Mouse (Mus musculus): ENCODE results near the gene Dzip1.

Gene Dzip1

GRCm38 (mm10) chr14:118869712-118870111, 55.5 kb downstream of the Dzip1 start:
- no peak for DNase-seq (ENCODE audit: low spot score)

GRCm38 (mm10) chr14:118868102-118868724, 57.0 kb downstream of the Dzip1 start:
- DNase-seq (ENCODE audit: low spot score): no peak

DNA sequence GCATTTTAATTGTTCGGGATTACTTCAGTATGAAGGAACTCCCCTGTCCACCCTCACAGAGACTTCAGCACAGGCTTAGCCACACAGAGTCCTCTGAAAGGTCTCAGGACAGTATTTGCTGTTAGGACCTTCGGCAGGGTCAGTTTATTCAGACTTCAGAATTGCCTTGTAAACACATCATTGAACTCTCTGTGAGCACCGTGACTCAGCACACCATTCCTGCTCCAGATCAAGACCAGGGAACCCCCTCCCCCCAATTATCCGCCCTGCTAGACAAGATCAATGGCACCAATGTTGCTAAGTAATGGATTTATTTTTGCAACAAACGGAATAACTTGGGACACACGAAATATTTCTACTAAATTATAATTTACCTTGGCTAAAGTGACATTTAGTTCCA, 57.9 kb downstream of the Dzip1 start:
- no peak for DNase-seq (ENCODE audit: low spot score)

DNA sequence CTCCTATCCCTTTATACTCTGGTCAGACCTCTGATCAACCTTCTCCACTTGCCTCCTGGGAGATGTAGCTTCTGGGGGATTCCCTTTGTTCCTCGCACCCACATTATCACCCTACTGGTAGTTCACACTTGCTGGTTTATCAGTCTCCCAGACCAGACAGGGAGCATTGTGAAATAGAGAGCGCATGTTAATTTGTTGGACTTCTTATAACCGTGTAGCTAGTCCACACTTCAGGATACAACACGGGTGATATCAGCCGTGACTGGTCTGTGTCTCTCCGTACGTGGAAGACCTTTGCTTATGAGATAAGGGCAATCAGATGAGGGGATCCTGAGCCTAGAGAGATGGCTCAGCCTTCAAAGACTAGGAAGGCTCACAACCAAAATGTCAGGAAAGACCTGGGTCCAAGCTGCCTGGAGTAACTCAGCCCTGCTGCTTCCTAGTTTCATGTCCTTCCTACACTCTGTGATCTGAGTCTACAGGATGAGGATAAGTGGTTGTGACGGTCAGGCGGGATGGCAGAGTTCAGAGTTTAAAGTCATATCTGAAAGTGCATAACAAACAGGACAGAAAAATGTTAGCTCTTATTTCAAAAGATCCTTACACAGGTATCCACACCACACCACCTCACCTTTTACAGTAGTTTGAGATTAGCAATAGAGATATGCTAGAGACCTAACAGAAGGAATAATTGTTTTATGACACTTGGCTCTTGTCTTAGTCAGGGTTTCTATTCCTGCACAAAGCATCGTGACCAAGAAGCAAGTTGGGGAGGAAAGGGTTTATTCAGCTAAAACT, 59.0 kb downstream of the Dzip1 start:
- no peak for DNase-seq (ENCODE audit: low spot score)

DNA sequence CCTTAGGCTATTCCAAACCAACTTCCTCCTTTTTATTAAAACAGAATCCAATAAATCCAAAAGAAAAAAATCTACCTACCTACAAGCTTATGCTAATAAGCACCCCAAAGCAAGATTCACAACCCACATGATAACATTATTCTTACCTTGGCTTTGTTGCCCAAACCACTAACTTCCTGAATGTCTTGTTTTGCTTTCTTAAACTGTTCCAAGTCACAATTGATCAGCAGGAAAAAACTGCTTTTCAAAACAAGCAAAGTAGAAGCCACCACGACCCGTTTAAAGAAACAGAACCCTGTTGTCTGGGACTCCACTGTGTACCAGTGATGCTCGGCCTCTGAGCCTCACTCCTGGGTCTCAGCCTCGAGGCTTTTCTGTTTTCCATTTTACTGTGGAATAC, 60.4 kb downstream of the Dzip1 start:
- no peak for DNase-seq (ENCODE audit: low spot score)

DNA sequence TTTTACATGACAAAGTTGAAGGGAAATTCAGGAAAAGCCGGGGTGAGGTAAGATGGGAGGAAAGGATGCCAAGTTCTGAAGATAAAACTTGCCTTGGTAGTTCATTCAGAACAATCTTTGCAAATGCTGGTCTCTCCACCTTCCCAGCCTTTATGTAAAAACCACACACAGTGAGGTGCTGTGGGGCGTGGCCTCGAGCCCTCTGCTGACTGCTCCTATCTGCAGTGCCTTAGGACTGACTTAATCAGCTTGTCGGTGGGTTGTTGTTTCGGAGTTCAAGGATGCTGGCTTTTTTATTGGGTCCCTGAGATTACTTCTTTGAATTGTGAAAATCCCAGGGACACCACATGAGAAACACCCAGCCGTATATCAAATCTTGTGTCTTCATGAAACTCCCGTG, 63.0 kb downstream of the Dzip1 start:
- DNase-seq (ENCODE audit: low spot score): no peak

DNA sequence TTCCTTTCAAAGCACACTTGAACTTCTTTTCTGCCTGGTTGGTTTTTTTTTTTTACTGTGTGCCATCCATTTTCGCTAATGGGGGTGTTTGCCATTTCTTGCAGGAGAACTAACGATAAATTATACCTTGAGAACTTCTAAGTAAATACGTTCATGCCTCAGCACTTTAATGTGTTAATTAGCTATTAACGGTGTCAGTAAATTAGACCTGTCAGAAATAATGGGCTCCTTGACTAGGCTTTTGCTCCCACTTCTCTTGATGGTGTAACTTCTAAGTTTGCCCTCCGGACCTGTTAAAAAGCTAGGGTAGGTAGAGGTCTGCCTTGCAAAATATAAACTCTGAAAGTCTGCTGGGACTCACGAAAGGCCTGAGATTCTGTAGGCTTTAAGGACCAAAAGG, 66.9 kb downstream of the Dzip1 start:
- no peak for DNase-seq (ENCODE audit: low spot score)

GRCm38 (mm10) chr14:118856563-118856962, 68.7 kb downstream of the Dzip1 start:
- DNase-seq (ENCODE audit: low spot score): no peak

DNA sequence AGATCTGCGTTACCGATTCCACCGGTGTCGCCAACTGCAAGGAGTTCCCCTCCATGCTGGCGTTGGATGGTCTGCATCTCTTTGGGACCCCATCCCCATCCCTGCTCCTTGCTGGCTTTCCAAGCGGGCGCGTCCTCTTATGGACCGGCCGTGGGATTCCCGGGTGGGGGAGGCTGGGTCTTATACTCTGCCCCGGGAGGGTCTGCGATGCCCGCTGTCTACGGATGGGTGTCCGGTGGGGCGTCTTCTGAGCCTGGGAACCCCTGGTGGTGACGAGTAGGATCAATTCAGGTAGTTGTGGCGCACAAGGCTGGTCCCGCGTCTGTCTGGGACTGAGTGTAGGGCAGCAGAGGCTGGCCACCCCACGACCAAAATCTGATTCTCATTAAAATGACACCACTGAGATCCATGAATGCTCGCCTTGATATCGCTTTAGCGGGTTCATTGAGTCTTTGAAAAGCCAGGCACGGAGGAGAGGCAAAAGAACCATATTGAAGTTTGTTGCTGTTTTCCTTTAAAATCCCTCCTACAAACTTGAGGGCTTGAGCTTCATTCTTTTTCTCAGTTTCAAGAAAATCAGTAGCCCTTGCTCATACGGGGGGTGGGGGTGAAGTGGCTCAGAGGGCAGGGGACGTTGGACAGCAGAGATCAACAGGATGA, 70.0 kb downstream of the Dzip1 start:
- DNase-seq (ENCODE audit: low spot score): no peak

GRCm38 (mm10) chr14:118854371-118855114, 70.7 kb downstream of the Dzip1 start:
- DNase-seq (ENCODE audit: low spot score): peak; percentile 49

- DNase-seq (ENCODE audit: low spot score): no peak
Measured at GRCm38 (mm10) chr14:118851496-118852107, 73.7 kb downstream of the Dzip1 start.

DNA sequence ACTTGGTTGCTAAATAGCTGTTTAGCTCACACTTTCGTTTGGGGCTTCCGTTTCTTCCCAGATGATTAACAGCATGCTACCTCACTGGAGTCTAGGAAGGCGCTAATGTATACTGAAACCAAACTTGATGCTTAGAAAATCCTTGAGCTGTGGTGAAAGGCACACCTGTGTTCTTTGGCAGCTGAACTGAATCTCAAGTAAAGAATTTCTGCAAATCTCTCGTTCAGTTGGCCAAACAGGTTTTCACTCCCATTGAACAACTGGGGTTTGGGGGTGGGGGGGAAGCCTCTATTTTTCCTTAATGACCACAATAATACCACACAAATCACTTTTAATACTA, 74.6 kb downstream of the Dzip1 start:
- DNase-seq (ENCODE audit: low spot score): no peak

DNA sequence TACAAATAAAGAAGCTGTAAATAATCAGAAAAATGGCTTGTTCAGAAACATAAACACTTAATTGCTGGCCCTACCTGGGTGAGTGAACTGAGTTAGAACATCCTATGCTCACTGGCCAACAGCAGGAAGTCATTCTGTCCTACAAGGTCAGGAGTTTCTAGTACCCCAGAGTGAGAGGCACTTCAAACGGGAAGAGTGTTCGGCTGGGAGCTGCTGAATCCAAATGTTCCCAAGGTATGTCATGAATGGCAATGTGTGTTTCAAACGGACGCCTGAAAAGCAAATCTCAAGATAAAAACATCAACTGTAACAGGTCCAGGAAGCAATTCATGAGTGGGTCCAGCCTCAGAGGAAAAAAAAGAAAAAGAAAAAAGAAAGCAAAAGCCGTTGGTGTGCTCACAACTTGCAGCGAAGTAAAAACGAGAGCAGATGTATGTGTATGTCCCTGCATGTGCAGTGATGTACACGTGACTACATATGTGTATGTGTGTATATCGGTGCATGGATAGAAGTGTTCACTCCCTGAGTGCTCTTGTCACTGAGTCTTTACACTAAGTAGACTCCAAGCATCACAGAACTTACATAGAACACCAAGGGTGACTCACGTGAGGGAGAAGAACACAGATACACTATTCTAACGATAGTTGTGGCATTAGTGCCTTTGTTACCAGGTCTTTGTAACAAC, 75.1 kb downstream of the Dzip1 start:
- DNase-seq (ENCODE audit: low spot score): peak; percentile 53

DNA sequence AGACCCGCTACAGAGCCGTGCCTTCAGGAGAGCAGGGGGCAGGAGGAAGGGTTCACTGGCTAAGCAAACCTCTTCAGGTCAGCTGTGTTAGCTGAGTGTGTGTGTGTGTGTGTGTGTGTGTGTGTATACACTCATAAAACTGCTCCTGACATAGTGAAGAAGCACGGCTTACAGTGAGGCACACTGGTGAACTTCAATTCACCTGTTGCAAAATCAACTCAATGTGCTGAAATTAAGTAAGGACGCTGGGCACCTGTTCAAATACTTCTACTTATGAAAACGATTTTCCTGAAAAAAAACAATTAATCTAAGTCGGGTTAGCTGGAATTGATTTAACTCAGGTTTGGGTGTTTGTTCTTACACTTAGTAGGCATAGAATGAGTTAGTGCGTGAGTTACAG, 77.1 kb downstream of the Dzip1 start:
- peak; percentile 62 for DNase-seq (ENCODE audit: low spot score)

GRCm38 (mm10) chr14:118846834-118847233, 78.4 kb downstream of the Dzip1 start:
- DNase-seq (ENCODE audit: low spot score): no peak

GRCm38 (mm10) chr14:118842353-118842752, 82.9 kb downstream of the Dzip1 start:
- DNase-seq (ENCODE audit: low spot score): no peak

DNA sequence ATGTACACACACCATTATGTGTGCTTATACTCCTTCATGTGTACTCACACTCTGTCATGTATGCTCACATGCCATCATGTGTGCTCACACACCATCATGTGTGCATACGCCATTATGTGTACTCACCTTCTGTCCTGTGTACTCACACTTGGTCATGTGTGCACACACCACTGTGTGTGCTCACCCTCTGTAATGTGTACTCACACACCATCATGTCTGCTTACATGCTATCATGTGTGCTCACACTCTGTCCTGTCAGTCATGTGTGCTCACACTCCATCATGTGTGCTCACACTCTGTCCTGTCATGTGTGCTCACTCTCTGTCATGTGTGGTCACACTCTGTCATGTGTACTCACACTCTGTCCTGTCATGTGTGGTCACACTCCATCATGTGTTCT, 85.2 kb downstream of the Dzip1 start:
- no peak for DNase-seq (ENCODE audit: low spot score)

- no peak for DNase-seq (ENCODE audit: low spot score)
Measured at GRCm38 (mm10) chr14:118839416-118839815, 85.8 kb downstream of the Dzip1 start.

DNA sequence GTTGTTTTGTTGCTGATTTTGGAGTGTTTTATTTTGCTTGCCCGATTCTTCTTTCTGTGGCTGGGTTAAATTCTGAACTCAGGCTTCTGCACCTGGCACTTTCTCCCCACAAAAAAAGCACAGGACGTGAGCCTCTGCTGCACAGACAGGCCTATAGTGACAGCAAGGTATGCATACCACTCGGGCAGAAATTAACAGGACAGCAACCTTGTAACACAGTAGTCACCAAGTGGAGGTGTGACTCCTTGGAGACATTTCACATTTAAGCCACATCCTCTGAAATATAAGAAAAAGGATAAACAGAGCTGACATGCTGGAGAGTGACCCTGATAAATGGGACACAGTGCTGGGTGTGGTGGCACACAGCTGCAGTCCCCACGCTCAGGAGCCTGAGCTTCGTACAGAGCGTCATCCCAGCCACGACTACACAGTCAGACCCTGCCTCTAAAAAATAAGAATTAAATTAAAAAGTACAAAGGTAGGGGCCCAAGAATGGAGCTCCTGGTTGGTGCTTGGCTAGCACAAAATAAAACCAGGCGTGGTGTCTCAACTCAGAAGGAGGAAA, 86.6 kb downstream of the Dzip1 start:
- no peak for DNase-seq (ENCODE audit: low spot score)

DNA sequence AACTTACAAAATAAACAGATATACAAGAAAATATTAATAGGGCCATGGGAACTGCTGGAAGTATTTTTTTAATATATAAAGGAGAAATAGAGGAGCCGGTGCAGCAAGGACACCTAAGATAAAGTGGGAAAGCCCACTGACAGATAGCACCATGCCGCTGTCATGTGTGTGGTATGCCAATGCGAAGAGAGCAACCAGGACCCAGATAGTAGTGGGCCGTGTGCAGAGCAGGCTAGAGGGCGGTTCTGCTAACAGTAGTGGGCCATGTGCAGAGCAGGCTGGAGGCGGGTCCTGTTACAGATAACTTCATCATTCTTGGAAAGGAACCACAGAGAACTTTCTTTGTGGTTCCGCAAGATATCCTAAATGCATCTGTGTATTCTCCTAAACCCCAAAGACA, 88.5 kb downstream of the Dzip1 start:
- DNase-seq (ENCODE audit: low spot score): no peak

- no peak for DNase-seq (ENCODE audit: low spot score)
Measured at GRCm38 (mm10) chr14:118836145-118836544, 89.1 kb downstream of the Dzip1 start.

Data from lung, postnatal 25 days (tissue).